Mouse (Mus musculus) neutrophil, adult 83 days (primary cell): ENCODE results near the gene Pip4k2a. TPM values are rescaled to one million over a fixed set of nuclear protein-coding genes. Genes with fewer than 3 reads are reported as not detected.

Experiments
- total RNA-seq, 2 experiments: library from RNA; stranded (reverse); gene quantifications; one replicate each; pipeline ENCODE4 v1.2.4; 2023

Pip4k2a gene
- total RNA-seq = 10 to 100 TPM; 66.3 to 72.9 TPM

GRCm38 (mm10) chr2:18998054-18998478 is at the start of gene Pip4k2a, which contains the start of gene 4930426L09Rik:
Gene Pip4k2a, minus strand, starts transcription at chr2:18998126.
Gene 4930426L09Rik, plus strand, starts transcription at chr2:18998343.

Other genes starting within 250 kb of the Pip4k2a start
- gene 4930426L09Rik, start 217 bp upstream of the Pip4k2a start, total RNA-seq = 1 to 10 TPM; 1.2 to 1.4 TPM
- gene Armc3, start 201.2 kb upstream of the Pip4k2a start, total RNA-seq = 1 to 10 TPM; 2.6 to 3.0 TPM